Mouse (Mus musculus): ENCODE results near the gene Adss. TPM values are rescaled to one million over a fixed set of nuclear protein-coding genes. Genes with fewer than 3 reads are reported as not detected.

The Adss gene
- polyA plus RNA-seq, 1 experiment from 2014 or later, result 46.0 TPM

DNA sequence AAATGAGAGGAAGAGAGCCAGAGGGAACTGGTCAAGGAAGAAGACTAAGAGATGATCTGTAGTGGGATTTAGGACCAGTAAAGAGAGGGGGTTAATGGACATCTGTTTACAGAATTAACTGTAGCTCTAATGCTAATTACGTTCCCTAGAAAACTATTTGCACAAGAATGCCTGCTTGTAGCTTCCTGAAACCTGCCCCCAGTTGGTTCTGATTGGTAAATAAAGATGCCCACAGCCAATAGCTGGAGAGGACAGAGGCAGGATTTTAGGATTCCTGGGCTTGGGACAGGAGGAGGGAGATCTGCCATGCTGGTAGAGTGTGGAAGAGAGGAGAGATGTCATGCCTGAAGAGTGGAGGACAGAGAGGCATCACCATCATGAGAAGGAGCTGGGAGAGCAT, 42.8 kb downstream of the Adss start:
- Histone ChIP-seq H3K4me2 (no peak overlapping the region), H3K4me1 (replicated peaks) (no peaks in the 10 kb centered on the region), H3K27ac (replicated peaks) (no peak overlapping the region), H3K9ac (no peak overlapping the region), H3K9me3 (peaks cover 28% of the 10 kb centered on the region), H3K27me3 (no peaks in the 10 kb centered on the region), H3K4me3 (no peak overlapping the region), H3K36me3 (peaks cover 18% of the 10 kb centered on the region)
- no peak for ATAC-seq (ENCODE audit: low read depth)
- WGBS, result 67% methylated on average over 1 of the region's 1 CpGs

DNA sequence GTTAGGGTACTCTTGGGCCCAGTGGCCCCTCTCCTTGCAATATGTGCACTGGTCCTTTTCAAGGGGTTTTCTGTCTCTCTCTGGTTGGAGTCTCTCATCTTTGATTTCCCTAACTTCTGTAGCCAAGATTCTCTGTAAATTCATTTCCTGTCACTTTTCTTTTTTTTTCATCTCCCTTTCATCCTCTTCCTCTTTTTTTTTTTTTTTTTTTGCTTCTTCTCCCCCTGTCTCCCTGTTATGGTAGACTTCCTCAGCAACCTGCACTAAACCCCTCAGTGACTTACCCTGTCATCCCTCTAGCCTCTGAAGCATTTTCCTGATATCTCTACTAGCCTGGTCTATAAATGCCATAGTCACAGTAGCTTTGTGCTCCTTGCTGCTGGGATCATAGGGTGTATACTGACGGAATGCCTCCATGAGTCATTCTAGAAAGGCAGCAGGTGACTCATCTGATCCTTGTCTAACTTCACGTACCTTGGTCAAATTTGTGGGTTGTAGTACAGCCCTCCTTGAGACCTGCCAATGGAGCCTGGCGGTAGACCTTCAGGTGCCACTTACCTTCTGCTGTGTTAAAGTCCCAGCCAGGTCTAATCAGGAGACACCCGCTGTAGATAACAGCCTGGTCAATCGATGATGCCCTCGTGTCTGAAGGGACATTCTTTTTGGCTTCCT, 48.3 kb downstream of the Adss start:
- Histone ChIP-seq H3K27me3 (no peaks in the 10 kb centered on the region), H3K4me3 (no peak overlapping the region), H3K9ac (no peak overlapping the region), H3K36me3 (peaks cover 21% of the 10 kb centered on the region), H3K4me2 (no peak overlapping the region), H3K27ac (replicated peaks) (no peak overlapping the region), H3K4me1 (replicated peaks) (no peaks in the 10 kb centered on the region), H3K9me3 (peaks cover 29% of the 10 kb centered on the region)
- no peak for ATAC-seq (ENCODE audit: low read depth)
- 97% methylated on average over 6 of the region's 6 CpGs for WGBS

DNA sequence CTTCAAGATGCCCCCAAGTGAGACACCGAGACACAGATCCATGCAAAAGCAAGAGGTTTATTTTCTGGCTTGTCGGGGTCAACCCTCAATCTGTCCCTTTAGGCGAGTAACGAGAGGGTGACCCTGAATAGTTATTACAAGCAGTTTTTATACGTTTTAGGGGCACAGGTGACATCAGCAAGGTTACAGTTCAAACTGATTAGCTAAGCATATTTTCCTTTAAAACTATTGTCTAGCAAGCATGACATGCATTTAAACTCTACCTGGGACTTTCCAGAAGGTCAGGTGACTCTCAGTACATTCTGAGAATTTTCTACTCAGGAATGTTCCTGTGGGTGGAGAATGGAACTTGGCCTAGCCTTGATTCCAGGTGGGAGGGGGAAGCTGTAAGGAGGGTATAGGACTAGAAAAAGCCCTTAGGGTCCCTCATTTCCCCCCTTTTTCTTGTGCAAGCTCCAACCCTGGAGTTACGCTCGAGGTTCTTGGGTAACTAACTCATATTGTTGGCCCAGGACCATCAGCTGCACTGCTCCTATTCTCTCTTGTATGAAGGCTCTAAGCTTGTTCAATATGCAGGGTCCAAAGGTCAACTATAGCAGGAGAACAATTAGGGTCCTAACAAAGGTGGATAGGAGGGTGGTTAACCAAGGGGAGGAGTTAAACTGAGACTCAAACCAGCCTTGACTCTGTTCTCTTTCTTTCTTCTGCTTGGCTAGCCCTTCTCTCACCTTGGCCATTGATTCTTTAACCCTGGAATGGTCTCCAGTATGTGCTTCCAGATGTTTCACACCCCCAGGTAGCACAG, 51.6 kb downstream of the Adss start:
- Histone ChIP-seq H3K4me1 (replicated peaks) (no peaks in the 10 kb centered on the region), H3K9me3 (peaks cover 13% of the 10 kb centered on the region), H3K27me3 (no peaks in the 10 kb centered on the region), H3K36me3 (0 out of 2 replicates have a peak, but pooled peaks cover 11% of the 10 kb centered on the region), H3K27ac (replicated peaks) (no peak overlapping the region), H3K4me2 (no peak overlapping the region), H3K9ac (no peak overlapping the region), H3K4me3 (no peak overlapping the region)
- WGBS, result 89% methylated on average over 7 of the region's 7 CpGs
- ATAC-seq (ENCODE audit: low read depth), result no peak

DNA sequence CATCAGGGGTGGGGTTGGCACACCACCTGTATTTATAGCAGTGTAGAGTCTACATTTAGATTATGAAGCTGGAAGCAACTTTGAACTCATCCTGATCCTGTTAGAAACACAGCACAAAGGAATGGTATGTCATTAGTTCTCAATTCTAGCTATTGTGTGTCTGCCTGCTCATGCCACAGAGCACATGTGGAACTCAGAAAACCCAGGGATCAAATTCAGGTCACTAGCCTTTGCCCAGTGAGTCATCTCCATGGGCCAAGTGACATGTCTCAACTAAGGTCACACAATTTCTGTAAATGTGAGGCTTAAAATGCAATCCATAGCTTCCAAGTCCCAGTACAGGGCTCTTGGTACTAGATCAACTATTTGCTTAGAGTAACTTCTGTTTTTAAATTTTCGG, 54.2 kb downstream of the Adss start:
- Histone ChIP-seq H3K4me2 (no peak overlapping the region), H3K4me1 (replicated peaks) (no peaks in the 10 kb centered on the region), H3K27me3 (no peaks in the 10 kb centered on the region), H3K36me3 (no peaks in the 10 kb centered on the region), H3K4me3 (no peak overlapping the region), H3K9ac (no peak overlapping the region), H3K27ac (replicated peaks) (no peak overlapping the region), H3K9me3 (no peaks in the 10 kb centered on the region)
- WGBS, result 79% methylated on average over 1 of the region's 1 CpGs
- ATAC-seq (ENCODE audit: low read depth), result no peak

DNA sequence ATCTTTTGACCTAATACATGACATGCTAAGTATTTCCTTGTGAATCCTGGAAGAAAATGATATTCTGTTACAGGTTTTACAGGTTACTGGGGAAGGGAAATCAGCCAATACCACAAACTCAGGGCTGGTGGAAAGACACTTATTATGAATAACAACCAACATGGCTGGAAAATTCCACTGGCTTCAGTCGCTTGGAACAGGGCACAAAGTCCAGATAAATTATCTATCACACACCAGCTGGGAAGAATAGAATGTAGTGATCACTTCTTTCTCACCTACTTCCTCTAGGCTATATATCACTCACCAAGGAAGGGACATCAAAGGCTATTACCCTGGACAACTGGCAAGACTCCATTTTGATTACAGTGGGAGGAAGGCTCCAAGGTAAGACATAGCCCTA, 55.6 kb downstream of the Adss start:
- no peak overlapping the region for H3K27ac ChIP-seq (replicated peaks)
- ATAC-seq (ENCODE audit: low read depth), result no peak
- H3K4me1 ChIP-seq (replicated peaks), result no peaks in the 10 kb centered on the region
- H3K9ac ChIP-seq, result no peak overlapping the region
- H3K36me3 ChIP-seq, result no peaks in the 10 kb centered on the region
- no peaks in the 10 kb centered on the region for H3K27me3 ChIP-seq
- WGBS, result 63% methylated on average over 1 of the region's 1 CpGs
- H3K4me2 ChIP-seq, result no peak overlapping the region
- no peaks in the 10 kb centered on the region for H3K9me3 ChIP-seq
- no peak overlapping the region for H3K4me3 ChIP-seq

DNA sequence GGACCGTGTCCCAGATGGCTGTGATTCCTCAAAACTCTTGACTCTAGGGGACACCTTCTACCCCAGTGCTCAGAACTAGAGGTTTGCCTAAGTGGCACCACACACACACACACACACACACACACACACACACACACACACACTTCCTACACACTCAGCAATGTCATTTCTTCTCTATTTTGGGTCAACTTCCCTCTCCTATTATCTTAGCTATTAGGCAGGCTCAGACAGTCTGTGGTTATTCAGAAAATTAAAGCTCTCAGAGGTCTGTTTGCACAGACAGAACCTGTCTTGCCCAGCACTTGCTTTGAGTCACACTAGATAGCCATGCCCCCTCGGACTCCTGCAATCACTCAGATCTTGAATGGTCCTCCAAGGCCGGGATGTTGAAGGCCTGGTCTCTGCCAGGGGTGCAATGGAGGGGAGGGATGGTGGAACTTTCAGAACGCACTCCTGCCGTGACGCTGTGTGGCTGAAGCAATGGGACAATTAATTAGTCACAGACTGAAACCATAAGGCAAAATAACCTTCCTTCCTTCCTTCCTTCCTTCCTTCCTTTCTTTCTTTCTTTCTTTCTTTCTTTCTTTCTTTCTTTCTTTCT, 58.7 kb downstream of the Adss start:
- Histone ChIP-seq H3K9ac (no peak overlapping the region), H3K27me3 (no peaks in the 10 kb centered on the region), H3K4me2 (no peak overlapping the region), H3K4me3 (no peak overlapping the region), H3K9me3 (no peaks in the 10 kb centered on the region), H3K36me3 (no peaks in the 10 kb centered on the region), H3K27ac (replicated peaks) (no peak overlapping the region), H3K4me1 (replicated peaks) (no peaks in the 10 kb centered on the region)
- 61% methylated on average over 6 of the region's 6 CpGs for WGBS
- no peak for ATAC-seq (ENCODE audit: low read depth)

DNA sequence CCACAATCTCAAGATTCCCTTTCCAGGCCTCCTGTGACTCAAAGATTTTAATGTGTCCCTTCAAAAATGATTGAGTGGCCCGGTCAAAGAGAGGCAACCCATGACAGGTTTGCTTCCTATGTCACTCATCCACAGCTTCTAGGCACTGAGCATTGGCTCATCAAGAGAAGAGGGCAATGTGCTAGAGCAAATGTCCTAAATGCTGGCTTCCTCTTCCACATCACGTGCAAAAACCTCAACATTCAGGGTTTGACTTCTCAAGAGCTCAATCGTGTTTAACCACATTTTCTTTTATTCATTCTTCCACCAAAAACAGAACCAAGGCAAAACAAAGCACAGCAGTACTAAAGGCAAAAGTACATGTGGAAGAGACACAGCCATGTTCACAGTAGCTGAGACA, 64.3 kb downstream of the Adss start:
- Histone ChIP-seq H3K27ac (replicated peaks) (no peak overlapping the region), H3K36me3 (no peaks in the 10 kb centered on the region), H3K4me1 (replicated peaks) (no peaks in the 10 kb centered on the region), H3K9ac (no peak overlapping the region), H3K4me3 (no peak overlapping the region), H3K27me3 (no peaks in the 10 kb centered on the region), H3K4me2 (no peak overlapping the region), H3K9me3 (peaks cover 7% of the 10 kb centered on the region)
- ATAC-seq (ENCODE audit: low read depth), result no peak
- 94% methylated on average over 3 of the region's 3 CpGs for WGBS

DNA sequence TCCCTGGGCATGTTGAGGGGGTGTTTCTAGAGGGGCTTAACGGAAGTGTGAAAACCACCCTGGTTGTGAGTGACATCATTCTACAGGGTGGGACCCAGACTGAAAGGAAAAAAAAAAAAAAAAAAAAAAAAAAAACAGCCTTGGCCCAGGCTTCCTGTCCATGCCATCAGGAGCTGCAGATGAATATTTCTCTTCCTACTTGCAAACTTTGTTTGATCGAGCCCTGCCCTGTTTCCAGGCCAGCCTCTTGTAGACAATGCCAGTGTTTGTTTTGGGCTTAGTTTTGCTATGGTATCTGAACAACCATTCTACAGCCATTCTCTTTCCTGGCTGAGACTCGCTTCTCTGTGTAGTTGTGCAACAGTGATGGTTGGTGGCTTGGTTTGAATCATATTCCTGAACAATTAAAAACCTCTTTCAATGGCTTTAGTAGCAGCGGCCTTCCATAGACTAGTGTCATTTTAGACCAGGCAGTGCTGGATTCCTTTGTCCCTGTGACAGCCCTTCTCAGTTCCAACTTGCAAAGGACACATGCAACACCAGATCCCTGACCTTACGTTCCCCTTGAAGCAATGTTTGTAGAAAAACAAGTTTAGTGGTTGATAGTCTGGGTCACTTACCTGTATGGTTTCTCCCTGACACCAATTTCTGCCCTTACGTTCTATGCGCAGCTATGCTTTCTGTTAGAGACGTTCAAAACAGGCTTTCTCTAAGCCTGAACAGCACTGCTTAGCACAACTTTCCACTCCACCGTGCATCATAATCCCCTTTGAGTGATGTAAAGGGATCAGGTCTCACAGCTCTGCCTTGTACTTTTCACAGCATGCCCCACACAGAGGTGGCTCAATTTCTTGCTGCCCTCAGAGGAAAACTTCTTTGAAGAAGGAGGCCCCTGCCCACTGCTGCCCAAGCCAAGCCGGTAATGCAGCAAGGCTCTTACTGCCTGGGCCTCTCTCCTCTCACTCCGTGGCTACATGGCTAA, 67.0 kb downstream of the Adss start, which contains the start of gene 1700016C15Rik:
Gene 1700016C15Rik, plus strand, starts transcription at position 772 of the 982 bp plus-strand sequence.
- Histone ChIP-seq H3K27me3 (no peaks in the 10 kb centered on the region), H3K4me1 (replicated peaks) (no peaks in the 10 kb centered on the region), H3K36me3 (no peaks in the 10 kb centered on the region), H3K9me3 (peaks cover 7% of the 10 kb centered on the region), H3K9ac (no peak within 1 kb of the TSS), H3K4me2 (no peak within 1 kb of the TSS), H3K27ac (replicated peaks) (no peak within 1 kb of the TSS), H3K4me3 (no peak within 1 kb of the TSS)
- 85% methylated on average over 11 of the region's 11 CpGs for WGBS
- ATAC-seq (ENCODE audit: low read depth), result no peak

DNA sequence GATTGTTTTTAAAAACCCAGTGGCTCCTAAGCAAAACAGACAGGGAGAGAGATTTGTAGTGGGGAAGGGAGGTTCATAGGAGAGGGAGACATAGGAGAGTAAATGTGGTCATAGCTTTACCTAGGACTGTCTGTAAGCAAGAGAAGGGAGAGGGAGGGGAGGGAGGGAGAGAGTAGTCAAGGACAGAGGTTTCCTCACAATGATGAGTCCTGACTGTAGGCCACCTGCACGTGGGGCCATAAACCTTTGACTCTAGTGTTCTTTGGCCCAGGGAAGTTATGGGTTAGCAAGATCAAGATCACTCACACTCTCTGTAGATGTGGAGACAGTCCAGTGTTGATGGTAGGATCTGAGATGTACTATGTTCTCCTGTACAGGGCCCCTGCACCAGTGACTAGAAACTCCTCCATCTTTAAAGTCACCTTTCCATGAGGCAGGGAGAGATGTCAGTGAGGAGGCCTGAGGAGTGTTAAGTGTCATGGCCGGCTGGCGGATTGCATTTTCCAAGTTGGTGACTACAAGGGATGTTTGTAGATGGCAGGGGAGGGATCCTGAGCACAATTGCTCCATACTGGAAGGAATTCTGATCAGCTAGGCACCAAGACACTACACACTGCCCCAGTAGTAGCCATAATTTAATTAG, 68.3 kb downstream of the Adss start:
- Histone ChIP-seq H3K9ac (no peak overlapping the region), H3K36me3 (no peaks in the 10 kb centered on the region), H3K4me1 (replicated peaks) (no peaks in the 10 kb centered on the region), H3K4me2 (no peak overlapping the region), H3K9me3 (peaks cover 7% of the 10 kb centered on the region), H3K27ac (replicated peaks) (no peak overlapping the region), H3K4me3 (no peak overlapping the region), H3K27me3 (no peaks in the 10 kb centered on the region)
- no peak for ATAC-seq (ENCODE audit: low read depth)
- 87% methylated on average over 3 of the region's 3 CpGs for WGBS

DNA sequence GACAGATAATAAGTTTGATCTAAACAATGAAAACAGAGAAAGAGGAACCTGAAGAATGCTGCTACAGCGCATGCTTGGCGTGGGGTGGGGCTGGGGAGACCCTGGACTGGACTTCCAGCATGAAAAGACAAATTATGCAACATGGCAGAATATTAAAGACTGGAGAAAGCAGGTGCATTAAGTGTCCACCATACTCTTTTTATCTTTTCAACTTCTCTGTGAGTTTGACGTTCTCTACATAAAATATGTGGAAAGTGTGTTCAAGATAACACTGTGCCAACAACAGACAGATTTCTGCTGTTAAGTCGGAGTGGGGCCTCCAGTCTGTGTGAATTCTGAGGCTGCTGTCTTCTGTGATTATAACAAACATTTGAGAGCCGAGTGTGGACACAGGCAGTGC, 69.4 kb downstream of the Adss start:
- Histone ChIP-seq H3K4me3 (no peak overlapping the region), H3K27me3 (no peaks in the 10 kb centered on the region), H3K9me3 (peaks cover 7% of the 10 kb centered on the region), H3K4me1 (replicated peaks) (no peaks in the 10 kb centered on the region), H3K36me3 (no peaks in the 10 kb centered on the region), H3K27ac (replicated peaks) (no peak overlapping the region), H3K4me2 (no peak overlapping the region), H3K9ac (no peak overlapping the region)
- no peak for ATAC-seq (ENCODE audit: low read depth)
- 69% methylated on average over 5 of the region's 5 CpGs for WGBS

DNA sequence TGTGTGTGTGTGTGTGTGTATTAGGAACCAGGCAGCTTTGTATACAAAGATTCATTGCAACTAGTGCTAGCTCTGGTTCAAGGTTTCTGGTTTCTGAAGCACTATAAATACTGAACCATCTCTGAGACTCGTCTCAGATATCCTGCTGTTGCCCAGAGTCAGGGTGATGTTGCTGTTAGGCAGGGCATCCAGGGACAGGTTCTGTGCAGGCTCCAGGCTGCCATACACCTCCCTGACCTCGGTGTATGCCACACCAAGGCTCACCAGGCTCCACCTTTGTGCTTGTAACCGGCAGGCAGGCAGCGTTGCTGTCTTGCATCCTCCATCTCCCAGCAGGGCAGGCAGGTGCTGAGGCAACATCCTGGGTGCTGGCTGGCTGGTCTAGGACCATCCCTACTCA, 72.5 kb downstream of the Adss start:
- peaks cover 5% of the 10 kb centered on the region for H3K4me1 ChIP-seq (replicated peaks)
- H3K4me3 ChIP-seq, result no peak overlapping the region
- no peak overlapping the region for H3K4me2 ChIP-seq
- H3K27me3 ChIP-seq, result no peaks in the 10 kb centered on the region
- H3K9ac ChIP-seq, result no peak overlapping the region
- no peaks in the 10 kb centered on the region for H3K9me3 ChIP-seq
- H3K27ac ChIP-seq (replicated peaks), result no peak overlapping the region
- ATAC-seq (ENCODE audit: low read depth), result no peak
- H3K36me3 ChIP-seq, result no peaks in the 10 kb centered on the region
- WGBS, result 76% methylated on average over 4 of the region's 4 CpGs

Measured in neural tube, embryonic 13.5 days (tissue).